Mouse (Mus musculus): Measurements from ENCODE around the gene Rpl7l1. TPM values are rescaled to one million over a fixed set of nuclear protein-coding genes. Genes with fewer than 3 reads are reported as not detected.
A peak's percentile ranks its signal among the peaks of the same experiment; 100 is the strongest.
"Not testable (repeated sequence)": the region's sequence is repeated elsewhere in the genome, so short reads cannot be mapped to it uniquely, and the experiment has no call there.

Gene Rpl7l1
- total RNA-seq, 2 experiments from 2014 or later = 47.5 to 48.7 TPM

DNA sequence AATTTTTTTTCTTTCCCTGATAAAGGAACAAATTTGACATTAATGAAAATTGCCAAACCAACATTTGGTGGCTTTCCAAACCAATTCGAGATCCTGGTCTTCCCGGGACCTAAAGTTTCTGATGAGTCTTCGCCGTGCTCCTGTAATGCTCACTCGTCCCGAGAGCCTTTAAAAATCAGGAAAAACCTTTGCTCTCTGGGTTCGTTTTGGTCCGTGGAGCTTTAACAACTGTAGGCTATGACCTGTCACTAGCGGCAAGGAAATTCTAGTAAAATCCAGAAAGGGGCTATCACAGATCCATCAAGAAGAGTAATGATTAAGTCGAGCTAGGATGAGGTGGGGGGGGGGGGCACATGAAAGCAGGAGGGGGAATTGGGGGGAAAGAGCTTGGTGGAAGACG, 596 bp downstream of the Rpl7l1 start:
- no peak for DNase-seq (ENCODE audit: low spot score in 2 of 2)

- no peak for DNase-seq (ENCODE audit: low spot score in 2 of 2)
Measured at GRCm38 (mm10) chr17:46776087-46776486, 6.4 kb downstream of the Rpl7l1 start.

- DNase-seq (ENCODE audit: low spot score in 2 of 2) = no peak
Measured at GRCm38 (mm10) chr17:46775070-46775469, 7.4 kb downstream of the Rpl7l1 start.

DNA sequence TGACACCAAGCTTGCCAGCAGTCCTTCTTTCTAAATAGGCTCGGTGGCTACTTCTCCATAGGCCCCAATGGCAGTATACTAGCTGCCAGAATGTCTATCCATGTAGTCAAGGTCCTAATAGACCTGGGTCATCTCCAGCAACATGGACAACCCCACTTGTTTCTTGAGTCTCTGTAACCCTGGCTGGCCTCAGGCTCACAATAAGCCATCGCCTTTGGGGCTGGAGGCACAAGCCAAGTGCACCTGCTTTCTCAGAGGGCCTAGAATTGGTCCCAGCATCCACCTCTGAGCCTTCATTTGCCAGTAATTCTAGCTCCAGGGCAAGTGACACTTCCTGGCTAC, 8.4 kb downstream of the Rpl7l1 start:
- DNase-seq (ENCODE audit: low spot score in 2 of 2) = no peak

- no peak for DNase-seq (ENCODE audit: low spot score in 2 of 2)
Measured at GRCm38 (mm10) chr17:46773278-46774130, 9.0 kb downstream of the Rpl7l1 start.

- DNase-seq (ENCODE audit: low spot score in 2 of 2) = peak; percentile 88 to 90
Measured at GRCm38 (mm10) chr17:46772404-46773277, 9.8 kb downstream of the Rpl7l1 start, which contains the start of gene 2310039H08Rik. Gene 2310039H08Rik (plus strand): TSS chr17:46772635.

DNA sequence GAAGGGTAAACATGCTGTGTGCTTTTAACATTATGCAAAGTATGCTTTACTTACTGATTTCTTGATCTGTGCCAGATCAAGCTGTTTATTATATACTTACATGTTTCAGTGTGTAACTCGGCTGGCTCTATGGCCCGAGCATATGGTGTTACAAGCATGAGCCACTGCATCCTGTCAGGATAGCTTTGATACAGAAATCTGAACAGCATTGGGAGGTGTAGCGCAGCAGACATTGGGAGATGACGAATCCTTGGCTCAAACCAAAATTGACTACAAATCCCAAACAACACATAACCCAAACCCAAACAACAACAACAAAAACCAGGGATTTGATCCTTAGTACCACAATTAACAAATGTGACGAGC, 10.5 kb downstream of the Rpl7l1 start:
- no peak for DNase-seq (ENCODE audit: low spot score in 2 of 2)

DNA sequence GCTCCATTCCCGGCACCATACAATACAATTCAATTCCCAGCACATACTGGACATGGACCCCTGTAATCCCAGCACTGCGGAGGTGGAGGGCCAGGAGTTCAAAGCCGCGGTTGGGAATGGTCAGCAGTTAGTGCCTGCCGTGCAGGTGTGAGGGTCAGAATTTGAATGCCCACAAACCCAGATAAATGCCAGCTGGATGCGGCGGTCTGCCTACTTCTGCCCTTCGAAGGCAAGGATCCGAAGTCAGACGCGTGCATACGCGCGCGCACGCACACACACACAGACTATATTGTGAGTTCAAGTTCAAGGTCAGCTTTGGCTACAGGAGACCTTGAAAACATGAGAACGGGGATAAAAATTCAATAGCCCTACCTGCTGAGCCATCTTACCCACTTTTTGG, 10.9 kb downstream of the Rpl7l1 start:
- no peak for DNase-seq (ENCODE audit: low spot score in 2 of 2)

DNA sequence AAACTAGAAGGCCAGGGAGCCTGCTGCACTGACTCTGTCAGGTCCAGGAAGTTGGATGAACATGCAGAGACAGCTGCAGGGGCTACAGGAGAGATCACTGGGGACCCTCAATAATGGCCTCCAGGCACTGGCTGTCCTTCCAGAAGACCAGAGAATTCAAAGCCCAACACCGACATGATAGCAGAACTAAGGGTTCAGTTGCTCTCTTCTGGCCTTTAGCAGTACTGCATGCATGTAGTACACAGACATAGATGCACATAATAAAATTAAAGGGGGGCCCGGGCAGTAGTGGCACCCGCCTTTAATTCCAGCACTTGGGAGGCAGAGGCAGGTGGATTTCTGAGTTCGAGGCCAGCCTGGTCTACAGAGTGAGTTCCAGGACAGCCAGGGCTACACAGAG, 11.4 kb downstream of the Rpl7l1 start:
- no peak for DNase-seq (ENCODE audit: low spot score in 2 of 2)

- no peak for DNase-seq (ENCODE audit: low spot score in 2 of 2)
Measured at GRCm38 (mm10) chr17:46770546-46770945, 11.9 kb downstream of the Rpl7l1 start.

DNA sequence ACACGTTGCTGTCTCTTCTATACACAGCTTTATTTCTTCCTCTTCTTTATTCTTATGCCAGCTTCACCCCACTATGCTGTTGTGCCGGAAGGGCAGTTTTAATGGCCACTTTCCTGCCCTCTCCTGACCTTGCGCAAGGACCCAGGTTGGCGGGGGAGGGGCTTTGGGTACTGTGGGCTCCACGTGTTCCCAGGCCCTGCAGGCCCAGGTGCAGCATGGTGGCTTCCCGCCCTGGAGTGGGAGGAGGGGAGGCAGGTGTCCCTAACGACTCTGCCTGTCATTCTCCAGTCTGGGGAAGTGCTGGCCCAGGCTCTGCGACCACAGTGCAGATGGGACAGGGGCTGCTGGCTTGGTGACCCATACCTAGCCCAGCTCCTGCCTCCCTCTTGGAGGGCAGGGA, 14.6 kb downstream of the Rpl7l1 start:
- DNase-seq (ENCODE audit: low spot score in 2 of 2) = no peak

- DNase-seq (ENCODE audit: low spot score in 2 of 2) = not testable (repeated sequence)
Measured at GRCm38 (mm10) chr17:46764916-46765315, 17.6 kb downstream of the Rpl7l1 start.

- DNase-seq (ENCODE audit: low spot score in 2 of 2) = no peak
Measured at GRCm38 (mm10) chr17:46763544-46763943, 18.9 kb downstream of the Rpl7l1 start, which contains the start of gene Ptcra. Gene Ptcra (minus strand): TSS chr17:46763712.

- DNase-seq (ENCODE audit: low spot score in 2 of 2) = no peak
Measured at GRCm38 (mm10) chr17:46758753-46759152, 23.7 kb downstream of the Rpl7l1 start.

GRCm38 (mm10) chr17:46751794-46752556, 30.5 kb downstream of the Rpl7l1 start, which contains the start of gene Cnpy3:
Gene Cnpy3 (minus strand): TSS chr17:46752214.
- DNase-seq (ENCODE audit: low spot score in 2 of 2) = peak; percentile 97 to 98

GRCm38 (mm10) chr17:46751056-46751793, 31.2 kb downstream of the Rpl7l1 start:
- DNase-seq (ENCODE audit: low spot score in 2 of 2) = peak in 1 of 2 experiments; percentile 71

DNA sequence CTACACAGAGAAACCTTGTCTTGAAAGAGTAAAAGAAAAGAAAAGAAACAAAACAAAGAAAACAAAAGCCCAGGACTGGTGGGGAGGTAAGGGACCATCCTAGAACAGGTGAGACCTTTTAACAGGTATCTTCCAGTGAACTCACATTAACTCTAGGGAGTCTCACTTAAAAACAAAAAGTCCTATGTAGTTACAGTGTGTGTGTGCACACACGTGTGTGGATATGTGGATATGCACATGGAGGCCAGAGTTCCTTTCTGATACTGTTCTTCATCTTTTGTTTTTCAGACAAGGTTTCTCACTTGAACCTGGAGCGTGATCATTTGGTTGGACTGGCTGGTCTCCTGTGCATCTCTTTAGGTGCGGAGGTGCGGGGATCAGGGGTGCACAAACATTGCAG, 31.9 kb downstream of the Rpl7l1 start:
- DNase-seq (ENCODE audit: low spot score in 2 of 2) = no peak

DNA sequence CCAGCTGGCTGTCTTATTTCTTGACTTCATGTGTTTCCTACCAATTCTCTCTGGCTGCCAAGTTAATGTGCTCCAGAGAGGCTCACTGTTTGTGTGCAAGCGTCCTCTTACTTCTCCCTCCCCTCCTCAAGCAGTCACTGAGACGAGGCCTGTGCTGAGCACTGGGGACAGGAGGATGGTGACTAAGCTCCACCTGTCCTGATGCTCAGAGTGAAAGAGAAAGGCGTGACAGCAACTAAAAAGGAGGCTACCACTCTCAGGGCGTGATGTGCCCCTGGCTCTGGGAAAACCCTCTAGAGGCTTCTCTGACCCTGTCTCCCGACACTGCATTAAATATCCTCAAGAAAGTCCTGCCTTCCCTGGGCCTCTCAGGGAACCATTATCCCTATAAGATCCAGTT, 33.2 kb downstream of the Rpl7l1 start:
- no peak for DNase-seq (ENCODE audit: low spot score in 2 of 2)

DNA sequence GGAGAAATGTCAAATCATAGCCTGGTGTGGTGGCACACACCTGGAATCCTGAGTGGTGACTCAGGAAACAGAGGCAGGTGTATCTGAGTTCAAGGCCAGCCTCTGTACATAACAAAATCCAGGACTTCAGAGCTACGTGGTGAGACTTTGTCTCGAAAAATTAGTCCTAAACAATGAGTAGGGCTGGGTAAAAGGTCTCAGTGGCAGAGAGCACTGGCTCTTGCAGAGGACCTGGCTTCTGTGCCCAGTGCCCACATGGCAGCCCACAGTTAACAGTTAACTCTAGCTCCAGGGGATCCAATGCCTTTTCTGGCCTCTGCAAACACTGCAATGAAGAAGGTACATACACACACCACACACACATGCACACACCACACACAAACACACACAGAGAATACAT, 34.7 kb downstream of the Rpl7l1 start:
- no peak for DNase-seq (ENCODE audit: low spot score in 2 of 2)

GRCm38 (mm10) chr17:46747234-46747633, 35.2 kb downstream of the Rpl7l1 start:
- DNase-seq (ENCODE audit: low spot score in 2 of 2) = no peak

DNA sequence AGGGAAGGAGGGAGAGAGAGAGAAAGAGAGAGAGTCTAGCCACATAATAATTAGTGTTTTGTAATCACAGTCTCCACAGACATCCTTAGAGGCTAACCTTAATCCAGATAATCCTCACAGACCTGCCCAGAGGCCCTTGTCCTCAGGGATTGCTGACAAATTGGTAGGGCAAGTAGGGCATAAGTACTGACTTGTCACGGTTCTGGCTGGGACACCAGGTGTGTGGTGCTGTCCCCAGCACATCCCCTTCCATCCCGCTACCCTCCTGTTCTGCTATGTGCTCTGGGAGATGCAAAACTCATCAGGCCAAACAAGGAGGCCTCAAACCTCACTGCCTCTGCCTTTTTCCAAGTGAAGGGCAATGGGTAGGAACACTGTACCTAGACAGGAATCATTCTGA, 37.0 kb downstream of the Rpl7l1 start:
- DNase-seq (ENCODE audit: low spot score in 2 of 2) = no peak

Data from layer of hippocampus, postnatal 14 days (tissue).